Mouse (Mus musculus): ENCODE measurements around the gene Snapc4.

DNA sequence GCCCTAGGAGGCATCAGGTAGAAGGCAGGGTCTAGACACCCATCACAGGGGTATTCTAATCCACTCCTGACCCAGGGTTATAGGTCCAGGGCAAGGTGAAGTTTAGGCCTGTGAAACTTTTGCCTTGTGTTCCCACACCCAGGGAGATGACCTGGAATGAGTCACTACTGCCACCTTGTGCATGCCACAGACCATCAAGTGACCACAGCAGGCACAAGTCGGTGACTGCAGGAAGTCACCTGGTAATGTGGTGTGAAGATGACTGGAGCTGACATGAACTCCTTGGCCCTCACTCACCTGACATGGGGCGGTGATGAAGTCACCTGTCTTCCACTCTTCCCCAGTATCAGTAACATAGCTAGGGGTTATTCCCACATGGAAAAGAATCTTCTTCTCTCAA, 67.6 kb downstream of the Snapc4 start:
- TF ChIP-seq GATA1 (IDR thresholded peaks at IDR 0.05; ENCODE audit: borderline replicate concordance, low read length) (no peak), FLI1 (IDR thresholded peaks at IDR 0.05; ENCODE audit: low read length) (no peak)

Data from megakaryocyte, embryonic 14.5 days (primary cell).